Mouse (Mus musculus) E14TG2a.4 (cell line): ENCODE data around the gene Gm21972.

Experiments
- CTCF ChIP-seq: conservative IDR thresholded peaks from 2 replicates; pipeline ENCODE4 v1.5.1; 2014; ENCODE audit warnings: low read length
- NANOG ChIP-seq: IDR thresholded peaks from 2 replicates; pipeline ENCODE4 v1.6.1; 2014; ENCODE audit warnings: borderline replicate concordance, low read length, mixed read lengths
- POU5F1 ChIP-seq: IDR thresholded peaks from 2 replicates; pipeline ENCODE4 v1.6.1; 2014; ENCODE audit warnings: low read length, borderline replicate concordance

GRCm38 (mm10) chr1:86198276-86198675 lies 64.8 kb downstream of the Gm21972 start:
- TF ChIP-seq CTCF (no peak), NANOG (no peak), POU5F1 (no peak)
